Mouse (Mus musculus) thymus, postnatal 36 days (tissue): ENCODE data around the gene Ddx4.

ENCODE experiments used
- DNase-seq, 2 experiments: peaks; one replicate each; pipeline ENCODE4 v3.0.0; 2022; ENCODE audit warnings: mixed read lengths in 2 of 2

Ddx4 gene

GRCm38 (mm10) chr13:112551641-112552548, 100.4 kb downstream of the Ddx4 start:
- DNase-seq = no peak
